Comparison of ENCODE assay signal across 15 mouse cellular contexts in genomic region chr1:19388864-19389505, GRCm38 (mm10).
A peak's percentile ranks its signal among the peaks of the same experiment; 100 is the strongest.
DNase-seq lines count a peak whose midpoint lies in the region; ATAC-seq lines count a peak whose summit lies in the region.
"Had no signal": no experiment of that assay in that cellular context is flagged by ENCODE, and none has a peak within 500 bp of the region (broad histone marks: within the 10 kb centered on the region; RNA-seq: fewer than 3 reads in every experiment).

No protein-coding gene starts in this region.

- no peak overlapping the region for H3K4me2 ChIP-seq in forebrain, embryonic 14.5 days (ENCODE audit: low read length)
- no peak overlapping the region for H3K4me2 ChIP-seq in forebrain, embryonic 11.5 days (ENCODE audit: low read depth, low read length, severe bottlenecking)
- H3K4me2 ChIP-seq in forebrain, embryonic 16.5 days (ENCODE audit: low read length) = no peak overlapping the region
- H3K4me2 ChIP-seq in midbrain, embryonic 15.5 days = no peak overlapping the region

- no peaks in the 10 kb centered on the region for H3K27me3 ChIP-seq in forebrain, embryonic 14.5 days (replicated peaks; ENCODE audit: control insufficient read depth, insufficient read depth, low read length)
- H3K27me3 ChIP-seq in forebrain, embryonic 11.5 days (ENCODE audit: control insufficient read depth, insufficient read depth, low read length) = no peaks in the 10 kb centered on the region
- H3K27me3 ChIP-seq in forebrain, embryonic 16.5 days (replicated peaks; ENCODE audit: control insufficient read depth, insufficient read depth, low read length) = no peaks in the 10 kb centered on the region
- H3K27me3 ChIP-seq in midbrain, embryonic 15.5 days (replicated peaks) = no peaks in the 10 kb centered on the region

- no peak overlapping the region for H3K27ac ChIP-seq in forebrain, embryonic 14.5 days (ENCODE audit: low read depth, low read length)
- no peak overlapping the region for H3K27ac ChIP-seq in forebrain, embryonic 11.5 days (ENCODE audit: low read depth, low read length)
- no peak overlapping the region for H3K27ac ChIP-seq in forebrain, embryonic 16.5 days (ENCODE audit: low read length)
- H3K27ac ChIP-seq in midbrain, embryonic 15.5 days = no peak overlapping the region
- H3K27ac ChIP-seq: heart, adult 2 months had no signal

- H3K9ac ChIP-seq in forebrain, embryonic 14.5 days (ENCODE audit: low read length) = no peak overlapping the region
- no peak overlapping the region for H3K9ac ChIP-seq in forebrain, embryonic 11.5 days (ENCODE audit: low read length)
- H3K9ac ChIP-seq in forebrain, embryonic 16.5 days (replicated peaks; ENCODE audit: low read depth, low read length) = no peak overlapping the region
- H3K9ac ChIP-seq in midbrain, embryonic 15.5 days = no peak overlapping the region

- no peaks in the 10 kb centered on the region for H3K4me1 ChIP-seq in forebrain, embryonic 14.5 days (ENCODE audit: control insufficient read depth, insufficient read depth, low read length)
- H3K4me1 ChIP-seq in forebrain, embryonic 11.5 days (replicated peaks; ENCODE audit: control insufficient read depth, insufficient read depth, low read length) = no peaks in the 10 kb centered on the region
- H3K4me1 ChIP-seq in forebrain, embryonic 16.5 days (replicated peaks; ENCODE audit: control insufficient read depth, insufficient read depth, low read length) = no peaks in the 10 kb centered on the region
- H3K4me1 ChIP-seq in midbrain, embryonic 15.5 days = no peaks in the 10 kb centered on the region

- peak; percentile 6 for DNase-seq in forebrain, embryonic 14.5 days (ENCODE audit: low spot score)
- no peak for DNase-seq in forebrain, embryonic 11.5 days (ENCODE audit: low spot score)
- DNase-seq in kidney, adult 11 months = peak; percentile 37
- DNase-seq in kidney, postnatal 4 days = no peak
- DNase-seq in adrenal gland, postnatal 10 days = peak; percentile 3
- DNase-seq in cerebellum, adult 9-10 months = no peak
- DNase-seq: B cell, adult 2 months; cerebellum, adult 8-10 months; heart, adult 2 months; heart, postnatal 4 days; lung, postnatal 10 days; midbrain, embryonic 14.5 days; thymus, adult 2 months had no signal

- ATAC-seq in forebrain, embryonic 14.5 days = no peak
- no peak for ATAC-seq in forebrain, embryonic 11.5 days (replicated peaks; ENCODE audit: low FRiP score)
- peak; percentile 75 for ATAC-seq in forebrain, embryonic 16.5 days
- ATAC-seq in midbrain, embryonic 15.5 days (replicated peaks) = no peak

- no peaks in the 10 kb centered on the region for H3K9me3 ChIP-seq in forebrain, embryonic 14.5 days (replicated peaks; ENCODE audit: control insufficient read depth, low read length)
- H3K9me3 ChIP-seq in forebrain, embryonic 11.5 days (ENCODE audit: control insufficient read depth, low read length) = no peaks in the 10 kb centered on the region
- H3K9me3 ChIP-seq in forebrain, embryonic 16.5 days (ENCODE audit: control insufficient read depth, low read length) = no peaks in the 10 kb centered on the region
- no peaks in the 10 kb centered on the region for H3K9me3 ChIP-seq in midbrain, embryonic 15.5 days

- H3K36me3 ChIP-seq in forebrain, embryonic 14.5 days (ENCODE audit: control insufficient read depth, insufficient read depth, low read length) = no peaks in the 10 kb centered on the region
- no peaks in the 10 kb centered on the region for H3K36me3 ChIP-seq in forebrain, embryonic 11.5 days (ENCODE audit: control insufficient read depth, insufficient read depth, low read length)
- H3K36me3 ChIP-seq in forebrain, embryonic 16.5 days (ENCODE audit: control insufficient read depth, insufficient read depth) = no peaks in the 10 kb centered on the region
- no peaks in the 10 kb centered on the region for H3K36me3 ChIP-seq in midbrain, embryonic 15.5 days (replicated peaks)

- no peak overlapping the region for H3K4me3 ChIP-seq in forebrain, embryonic 14.5 days (ENCODE audit: low read depth, low read length)
- no peak overlapping the region for H3K4me3 ChIP-seq in forebrain, embryonic 11.5 days (ENCODE audit: low read depth, low read length)
- no peak overlapping the region for H3K4me3 ChIP-seq in forebrain, embryonic 16.5 days (replicated peaks; ENCODE audit: low read length)
- no peak overlapping the region for H3K4me3 ChIP-seq in midbrain, embryonic 15.5 days
- H3K4me3 ChIP-seq: heart, adult 2 months had no signal

- 62% methylated on average over 1 of the region's 1 CpGs for WGBS in forebrain, embryonic 14.5 days
- 76% methylated on average over 1 of the region's 1 CpGs for WGBS in forebrain, embryonic 11.5 days
- 53% methylated on average over 1 of the region's 1 CpGs for WGBS in forebrain, embryonic 16.5 days
- WGBS in midbrain, embryonic 15.5 days = 60% methylated on average over 1 of the region's 1 CpGs

Comparison
In these comparisons a context has a peak if more than half of its experiments do, and no peak if none do; other contexts are left out.
1. DNase-seq: peak in forebrain, embryonic 14.5 days (single experiment), kidney, adult 11 months (single experiment) and adrenal gland, postnatal 10 days (single experiment); none in forebrain, embryonic 11.5 days (single experiment), kidney, postnatal 4 days (0 of 2) and cerebellum, adult 9-10 months (single experiment).